Mouse (Mus musculus) embryo, embryonic 11 days (tissue): Measurements from ENCODE around the gene Rpl13a.
"Not testable (repeated sequence)": the region's sequence is repeated elsewhere in the genome, so short reads cannot be mapped to it uniquely, and the experiment has no call there.

Experiments
- DNase-seq: peaks from one replicate; pipeline ENCODE4 v3.0.0-alpha.2; 2015

Rpl13a gene

DNA sequence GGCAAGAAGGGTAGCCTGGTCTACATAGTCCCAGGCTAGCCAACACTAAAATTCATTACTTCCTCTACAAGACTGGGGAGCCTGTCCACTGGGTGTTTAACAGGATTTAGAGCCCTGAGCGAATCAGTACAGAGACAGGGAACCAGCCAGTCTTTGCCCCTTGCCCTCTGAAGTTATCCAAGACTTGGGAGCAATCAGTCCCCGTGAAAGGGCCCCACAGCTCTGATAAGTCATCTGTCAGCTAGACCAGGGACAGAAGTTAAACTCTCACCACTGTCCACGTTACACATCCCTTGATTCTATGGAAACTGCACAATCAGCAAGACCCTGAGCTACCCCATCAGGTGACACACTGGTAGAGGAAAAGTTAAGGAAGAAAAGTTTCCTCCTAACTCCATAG, 16.0 kb downstream of the Rpl13a start:
- DNase-seq = no peak

DNA sequence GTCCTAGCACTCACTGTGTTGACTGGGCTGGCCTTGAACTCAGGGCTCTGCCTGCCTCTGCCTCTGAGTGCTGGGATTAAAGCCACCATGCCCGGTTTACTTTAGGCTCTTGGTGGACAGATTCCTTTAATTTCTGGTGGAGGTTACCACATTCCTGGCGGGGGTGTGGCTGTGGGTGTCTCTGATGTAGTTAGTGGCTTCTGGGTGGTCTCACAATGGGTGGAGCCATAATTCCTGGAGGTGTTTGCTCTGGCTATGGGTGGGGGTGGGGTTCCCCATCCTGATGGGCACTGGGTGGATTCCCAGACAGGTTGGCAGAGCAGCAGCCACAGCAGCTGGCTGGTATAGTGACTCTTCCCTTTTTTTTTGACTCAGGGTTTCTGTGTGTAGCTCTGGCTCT, 16.6 kb downstream of the Rpl13a start:
- no peak for DNase-seq

DNA sequence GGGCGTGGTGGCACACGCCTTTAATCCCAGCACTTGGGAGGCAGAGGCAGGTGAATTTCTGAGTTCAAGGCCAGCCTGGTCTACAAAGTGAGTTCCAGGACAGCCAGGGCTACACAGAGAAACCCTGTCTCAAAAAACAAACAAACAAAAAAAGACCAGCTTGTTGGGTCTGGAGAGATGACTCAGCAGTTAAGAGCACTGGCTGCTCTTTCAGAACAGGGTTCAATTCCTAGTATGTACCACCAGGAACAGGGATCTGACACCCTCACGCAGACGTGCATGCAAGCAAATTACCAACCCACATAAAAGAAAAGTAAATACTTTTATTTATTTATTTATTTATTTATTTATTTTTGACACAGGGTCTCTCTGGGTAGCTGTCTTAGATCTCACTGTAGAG, 18.5 kb downstream of the Rpl13a start:
- not testable (repeated sequence) for DNase-seq

- no peak for DNase-seq
Observed at GRCm38 (mm10) chr7:45107052-45107645, 21.4 kb downstream of the Rpl13a start.

- DNase-seq = peak; percentile 54
Observed at GRCm38 (mm10) chr7:45106441-45106840, 22.1 kb downstream of the Rpl13a start.

DNA sequence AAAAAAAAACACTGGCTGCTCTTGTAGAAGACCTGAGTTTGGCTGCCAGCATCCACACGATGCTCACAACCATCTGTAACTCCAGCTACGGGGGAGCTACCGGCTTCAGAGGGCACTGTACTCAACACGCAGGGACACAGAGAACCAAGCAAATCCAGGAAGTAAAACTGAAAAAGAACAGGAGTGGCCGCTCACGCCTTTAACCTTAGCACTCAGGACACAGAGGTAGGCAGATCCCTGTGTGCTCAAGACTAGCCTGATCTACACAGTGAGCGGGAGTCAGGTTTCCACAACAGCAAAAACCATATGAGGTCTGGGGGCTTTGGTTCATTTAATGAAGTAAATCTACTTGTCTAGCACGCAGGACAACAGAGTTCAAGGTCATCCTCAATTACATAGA, 23.1 kb downstream of the Rpl13a start:
- DNase-seq = no peak

DNA sequence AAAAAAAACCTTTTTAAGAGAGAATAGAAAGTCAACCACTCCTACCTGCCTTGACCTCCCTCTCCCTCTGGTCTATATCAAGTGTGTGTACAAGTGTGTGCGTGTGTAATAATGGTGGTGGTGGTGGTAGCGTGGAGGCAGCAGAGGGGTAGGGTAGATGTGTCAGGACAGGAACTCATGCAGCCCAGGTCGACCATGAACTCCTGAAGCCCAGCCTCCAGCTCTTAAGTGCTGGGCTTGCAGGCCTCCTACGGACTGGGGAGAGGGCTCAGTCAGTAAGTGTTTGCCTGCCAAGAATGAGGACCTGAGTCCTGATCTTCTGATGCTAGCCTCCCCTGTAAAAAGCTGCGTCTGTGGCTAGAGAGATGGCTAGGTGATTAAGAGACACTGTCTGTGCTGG, 23.6 kb downstream of the Rpl13a start:
- no peak for DNase-seq

- DNase-seq = no peak
Observed at GRCm38 (mm10) chr7:45103652-45104180, 24.8 kb downstream of the Rpl13a start, which contains the start of gene Fcgrt. Gene Fcgrt, minus strand, starts transcription at chr7:45103851.

- no peak for DNase-seq
Observed at GRCm38 (mm10) chr7:45102940-45103585, 25.5 kb downstream of the Rpl13a start.

GRCm38 (mm10) chr7:45102441-45102840, 26.1 kb downstream of the Rpl13a start:
- DNase-seq = no peak

DNA sequence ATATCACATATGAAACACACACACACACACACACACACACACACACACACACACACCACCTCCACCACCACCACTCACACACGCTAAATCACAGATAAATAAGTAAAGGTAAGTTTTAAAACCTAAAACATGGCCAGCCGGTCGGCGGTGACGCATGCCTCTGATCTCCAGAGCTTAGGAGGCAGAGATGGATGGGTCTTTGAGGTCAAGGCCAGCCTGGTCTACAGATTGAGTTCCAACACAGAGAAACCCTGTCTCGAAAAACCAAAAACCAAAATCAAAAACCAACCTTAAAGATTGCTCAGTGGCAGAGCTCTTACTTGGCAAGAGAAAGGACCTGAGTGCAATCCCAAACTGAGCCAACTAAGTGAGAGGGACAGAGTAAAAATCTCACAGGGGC, 28.5 kb downstream of the Rpl13a start:
- DNase-seq = no peak

GRCm38 (mm10) chr7:45098541-45099240, 29.9 kb downstream of the Rpl13a start:
- no peak for DNase-seq

DNA sequence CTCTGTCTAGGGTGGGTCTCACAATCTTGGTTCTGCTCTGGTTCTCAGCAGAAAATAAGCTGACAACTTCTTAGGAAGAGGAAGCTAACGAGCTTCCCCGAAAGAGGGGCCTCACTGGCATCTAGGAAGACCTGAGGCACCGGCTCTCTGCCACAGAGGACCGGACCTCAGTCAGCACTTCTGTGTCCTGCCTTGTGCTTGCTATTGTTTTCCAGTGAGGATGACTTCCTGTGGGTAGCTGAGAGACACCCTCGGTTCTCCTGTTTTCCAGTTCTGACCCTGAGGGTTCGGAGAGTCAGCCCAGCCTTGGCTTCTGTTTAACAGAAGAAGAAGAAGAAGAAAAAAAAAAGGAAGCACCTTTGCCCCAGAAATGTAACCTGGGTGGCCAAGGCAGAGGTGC, 31.1 kb downstream of the Rpl13a start:
- no peak for DNase-seq

GRCm38 (mm10) chr7:45095965-45096364, 32.6 kb downstream of the Rpl13a start:
- DNase-seq = not testable (repeated sequence)

GRCm38 (mm10) chr7:45095367-45095766, 33.2 kb downstream of the Rpl13a start:
- no peak for DNase-seq

GRCm38 (mm10) chr7:45094121-45094520, 34.4 kb downstream of the Rpl13a start:
- peak; percentile 76 for DNase-seq

GRCm38 (mm10) chr7:45093516-45093905, 35.0 kb downstream of the Rpl13a start:
- DNase-seq = peak; percentile 74

DNA sequence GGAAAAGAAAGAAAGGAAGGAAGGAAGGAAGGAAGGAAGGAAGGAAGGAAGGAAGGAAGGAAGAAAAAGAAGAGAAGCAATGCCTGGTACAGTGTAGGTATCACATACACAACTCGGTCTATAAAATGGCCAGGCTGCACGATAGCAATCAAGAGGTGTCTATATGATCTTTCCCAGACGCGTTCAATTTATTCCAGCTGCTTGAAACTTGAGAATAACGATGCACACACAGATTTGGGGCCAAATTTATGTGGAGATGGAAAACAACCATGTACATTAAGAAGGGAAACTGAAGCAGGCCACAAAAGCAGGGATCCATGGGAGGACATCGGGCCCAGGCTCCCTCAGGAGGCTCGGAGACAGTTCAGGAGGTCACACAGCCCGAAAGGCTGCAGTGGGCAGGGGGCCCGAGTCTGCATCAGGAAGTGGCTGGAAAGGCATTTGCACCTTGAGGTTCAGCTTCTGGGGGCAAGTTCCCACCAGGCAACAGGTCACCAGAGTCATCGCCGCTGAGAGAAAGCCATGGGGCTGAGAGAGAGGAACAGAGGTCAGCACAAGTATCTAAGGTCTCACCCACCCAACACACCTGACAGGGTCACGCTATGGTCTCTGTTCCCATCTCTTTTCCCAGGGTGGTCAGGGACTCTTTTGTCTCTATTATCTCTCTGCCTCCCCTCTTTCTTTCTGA, 35.6 kb downstream of the Rpl13a start:
- no peak for DNase-seq

GRCm38 (mm10) chr7:45092048-45092447, 36.5 kb downstream of the Rpl13a start, which contains the start of gene Rcn3:
Gene Rcn3, minus strand, starts transcription at chr7:45092221.
- DNase-seq = peak; percentile 97

DNA sequence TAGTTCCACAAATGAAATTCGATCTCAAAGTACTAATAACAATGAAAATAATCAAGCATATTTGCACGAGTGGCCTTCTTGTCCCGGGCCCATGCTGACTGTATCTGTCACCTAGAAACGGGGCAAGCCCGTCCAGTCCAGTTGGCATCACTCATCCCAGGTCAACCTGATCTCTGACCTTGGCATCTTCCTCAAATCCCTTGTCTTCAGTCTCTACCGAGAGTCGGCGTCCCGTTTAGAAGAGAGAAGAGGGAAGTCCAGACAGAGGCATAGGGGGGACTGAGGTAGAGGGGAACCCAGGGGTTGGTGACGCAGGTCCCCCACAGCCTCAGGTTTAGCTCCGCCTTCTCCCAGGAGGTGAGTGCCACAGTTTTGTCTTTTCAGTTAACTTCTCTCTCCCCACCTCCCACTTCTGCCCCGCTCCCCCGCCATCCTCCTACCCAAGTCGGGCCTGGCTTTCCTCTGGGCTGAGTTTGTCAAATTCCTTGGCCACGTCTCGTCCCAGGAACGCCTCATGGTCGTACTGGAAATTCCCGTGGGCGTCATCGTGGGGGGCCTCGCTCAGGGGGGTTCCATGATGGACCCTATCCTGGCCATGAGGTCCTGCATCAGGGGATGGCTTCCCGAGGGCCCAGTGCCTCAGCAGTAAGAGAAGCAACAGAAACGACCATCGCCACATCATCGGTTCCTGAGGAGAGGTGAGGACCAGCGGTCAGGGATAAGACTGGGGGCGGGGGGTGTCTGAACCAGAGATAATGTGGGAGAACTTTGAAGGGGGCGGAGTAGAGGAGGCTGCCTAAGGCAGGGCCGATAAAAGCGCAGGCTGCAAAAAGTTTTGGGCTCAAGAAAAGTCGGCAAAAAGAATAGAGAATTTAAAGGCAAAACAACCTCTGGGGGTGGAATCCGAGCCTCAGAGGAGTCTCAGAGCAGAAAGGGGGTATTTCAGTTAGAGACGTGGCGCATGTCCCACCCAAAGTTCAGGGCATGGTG, 37.3 kb downstream of the Rpl13a start:
- DNase-seq = peak; percentile 39

DNA sequence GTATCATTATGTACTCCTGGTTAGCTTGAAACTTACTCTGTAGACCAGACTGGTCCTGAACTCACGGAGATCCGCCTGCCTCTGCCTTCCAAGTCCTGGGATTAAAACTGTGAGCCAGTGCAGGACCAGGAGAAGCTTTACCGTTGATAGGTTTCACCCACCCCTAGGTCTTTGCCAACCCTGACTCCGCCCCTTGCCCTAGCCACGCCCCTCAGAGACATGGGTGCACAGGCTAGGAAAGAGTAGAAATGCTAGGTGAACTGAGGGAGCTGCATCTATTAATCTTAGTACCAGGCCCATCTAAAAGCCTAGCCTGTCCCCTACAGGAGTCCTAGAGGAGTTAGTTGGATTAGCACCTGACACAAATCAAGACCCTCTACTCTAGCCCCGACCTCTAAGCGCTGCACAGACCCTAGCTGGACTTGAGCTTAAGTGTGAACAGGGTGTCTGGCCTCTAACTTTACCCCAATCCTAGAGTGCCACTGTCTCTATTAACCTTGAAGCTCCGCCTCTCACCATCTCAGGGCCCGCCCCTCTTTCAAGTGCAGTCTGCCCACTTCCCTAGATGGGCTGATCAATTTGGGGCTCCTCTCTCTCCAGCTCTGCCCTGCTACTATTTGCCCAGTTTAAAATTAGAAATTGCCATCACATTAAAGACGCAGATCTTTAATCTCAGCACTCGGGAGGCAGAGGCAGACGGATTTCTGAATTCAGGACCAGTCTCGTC, 38.1 kb downstream of the Rpl13a start:
- DNase-seq = no peak
